Mouse (Mus musculus): ENCODE measurements around the gene Hoxd4. TPM values are rescaled to one million over a fixed set of nuclear protein-coding genes. Genes with fewer than 3 reads are reported as not detected.

Hoxd4 gene
- polyA plus RNA-seq, 1 experiment from 2014 or later = 11.2 TPM

DNA sequence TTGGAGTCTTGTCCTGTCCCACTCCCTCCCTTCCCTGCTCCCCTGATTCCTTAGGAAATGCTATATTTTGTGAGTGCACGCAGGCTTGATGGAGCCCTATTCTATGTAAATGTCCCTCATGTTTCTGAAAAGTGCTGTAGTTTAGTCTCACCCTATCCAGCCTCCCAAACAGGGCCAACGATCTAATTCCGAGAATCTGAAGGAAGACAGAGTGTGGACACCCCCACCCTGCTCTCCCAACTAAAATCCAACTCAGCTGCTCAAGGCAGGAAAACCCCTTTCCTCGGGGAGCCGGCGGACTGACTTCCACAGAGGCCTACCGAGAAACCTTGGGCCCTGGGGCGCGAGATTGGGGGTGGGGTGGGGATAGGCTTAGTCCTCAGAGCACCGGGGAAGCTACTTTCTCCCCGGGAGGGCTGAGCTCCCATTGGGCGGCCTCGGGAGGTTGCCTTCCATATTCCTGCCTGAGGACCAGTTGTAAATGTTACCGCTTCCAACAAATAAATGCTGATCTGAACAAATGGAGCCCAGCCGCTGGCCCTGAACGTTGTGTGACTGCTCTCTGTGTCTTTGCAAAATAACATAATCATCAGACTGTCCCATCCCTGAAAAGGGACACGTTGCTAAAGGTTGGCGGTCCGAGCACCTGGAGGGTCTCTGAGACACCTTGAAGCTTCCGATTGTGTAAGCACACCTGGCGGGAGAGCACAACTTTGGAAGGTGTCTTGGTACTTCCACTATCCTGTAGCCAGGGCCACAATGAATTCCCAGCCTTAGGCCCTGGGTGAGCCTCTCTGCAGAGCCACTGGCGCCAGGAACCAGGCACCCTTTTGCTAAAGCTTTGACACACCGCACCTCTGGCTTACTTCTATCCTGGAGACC is 11.8 kb upstream of the Hoxd4 start:
- no peak for ATAC-seq (ENCODE audit: insufficient read depth, low FRiP score, low TSS enrichment)
- Histone ChIP-seq H3K27ac (ENCODE audit: low read depth, low read length) (peak overlapping the region; percentile 74), H3K9ac (ENCODE audit: low read length) (peak overlapping the region; percentile 89), H3K4me1 (ENCODE audit: control insufficient read depth, insufficient read depth, low read length) (peaks cover 9% of the 10 kb centered on the region; the same call in 1 of the 2 replicates), H3K27me3 (ENCODE audit: control insufficient read depth, insufficient read depth, low read length) (peaks cover 70% of the 10 kb centered on the region), H3K4me3 (ENCODE audit: low read depth, low read length) (peak overlapping the region; percentile 63), H3K4me2 (ENCODE audit: low read depth) (peak overlapping the region; percentile 76), H3K9me3 (ENCODE audit: control insufficient read depth, low read length) (no peaks in the 10 kb centered on the region), H3K36me3 (ENCODE audit: control insufficient read depth, insufficient read depth, low read length) (no peaks in the 10 kb centered on the region)
- peak; percentile 46 for DNase-seq (ENCODE audit: low spot score)
- WGBS = 3% methylated on average over 23 of the region's 23 CpGs

DNA sequence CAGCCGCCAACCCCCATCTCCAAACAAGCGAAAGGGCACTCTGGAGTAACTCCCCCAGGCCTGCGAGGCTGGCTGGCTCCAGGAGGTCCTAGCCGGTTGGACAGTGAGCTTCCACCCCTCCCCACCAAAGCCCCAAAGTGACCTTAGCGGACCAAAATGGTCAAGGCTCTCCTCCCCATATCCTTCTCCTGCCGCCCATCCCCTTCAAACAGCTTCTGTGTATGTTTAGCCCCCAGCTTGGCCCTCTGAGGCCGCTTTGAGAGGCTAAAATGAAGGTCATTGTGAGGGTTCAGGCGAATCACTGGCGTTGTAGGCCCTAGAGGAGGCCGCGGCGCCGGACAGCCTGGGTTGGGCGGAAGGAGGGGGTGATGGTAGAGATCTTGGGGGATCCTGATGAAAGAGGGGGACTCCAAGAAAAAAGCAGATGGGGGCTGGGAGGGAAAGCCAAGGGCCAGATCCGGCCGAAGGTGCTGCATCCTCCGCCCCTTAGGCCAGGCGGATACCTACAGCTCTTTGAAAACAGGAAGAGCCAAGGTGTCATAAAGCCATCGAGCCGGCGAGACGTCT is 11.1 kb upstream of the Hoxd4 start:
- Histone ChIP-seq H3K4me1 (ENCODE audit: control insufficient read depth, insufficient read depth, low read length) (peaks cover 9% of the 10 kb centered on the region; the same call in 1 of the 2 replicates), H3K9ac (ENCODE audit: low read length) (peak overlapping the region; percentile 89), H3K4me3 (ENCODE audit: low read depth, low read length) (peak overlapping the region; percentile 63), H3K9me3 (ENCODE audit: control insufficient read depth, low read length) (no peaks in the 10 kb centered on the region), H3K36me3 (ENCODE audit: control insufficient read depth, insufficient read depth, low read length) (no peaks in the 10 kb centered on the region), H3K27ac (ENCODE audit: low read depth, low read length) (peak overlapping the region; percentile 74), H3K27me3 (ENCODE audit: control insufficient read depth, insufficient read depth, low read length) (peaks cover 63% of the 10 kb centered on the region), H3K4me2 (ENCODE audit: low read depth) (peak overlapping the region; percentile 76)
- peak; percentile 18 for DNase-seq (ENCODE audit: low spot score)
- WGBS = 2% methylated on average over 22 of the region's 22 CpGs
- no peak for ATAC-seq (ENCODE audit: insufficient read depth, low FRiP score, low TSS enrichment)

- DNase-seq (ENCODE audit: low spot score) (peak; percentile 86), ATAC-seq (ENCODE audit: insufficient read depth, low FRiP score, low TSS enrichment) (no peak)
- Histone ChIP-seq H3K4me2 (ENCODE audit: low read depth) (peak overlapping the region; percentile 85), H3K27me3 (ENCODE audit: control insufficient read depth, insufficient read depth, low read length) (peaks cover 52% of the 10 kb centered on the region), H3K4me1 (ENCODE audit: control insufficient read depth, insufficient read depth, low read length) (peaks cover 7% of the 10 kb centered on the region; the same call in 1 of the 2 replicates), H3K27ac (ENCODE audit: low read depth, low read length) (no peak overlapping the region), H3K4me3 (ENCODE audit: low read depth, low read length) (no peak overlapping the region), H3K9me3 (ENCODE audit: control insufficient read depth, low read length) (no peaks in the 10 kb centered on the region), H3K9ac (ENCODE audit: low read length) (no peak overlapping the region), H3K36me3 (ENCODE audit: control insufficient read depth, insufficient read depth, low read length) (no peaks in the 10 kb centered on the region)
- WGBS = 11% methylated on average over 17 of the region's 17 CpGs
Observed at GRCm38 (mm10) chr2:74701949-74702819, 9.5 kb upstream of the Hoxd4 start.

DNA sequence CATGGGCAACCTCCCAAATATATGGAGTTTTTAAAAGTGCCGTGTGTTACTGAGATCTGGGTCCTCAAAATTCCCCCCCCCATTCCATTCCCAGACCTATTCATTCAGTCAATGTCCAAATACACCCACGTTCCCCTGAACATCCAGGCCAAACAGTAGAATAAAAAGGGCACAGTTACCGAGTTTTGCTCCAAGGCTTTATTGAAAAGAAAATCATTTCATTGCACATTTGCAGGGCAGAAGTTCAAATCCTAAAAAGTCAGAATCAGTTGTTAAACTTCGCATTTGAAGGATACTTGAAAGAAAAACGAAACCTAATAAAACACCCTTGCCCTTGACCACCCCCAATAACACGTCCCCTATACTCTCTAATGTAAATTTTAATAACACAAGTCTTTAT is 8.9 kb upstream of the Hoxd4 start:
- no peak overlapping the region for H3K4me3 ChIP-seq (ENCODE audit: low read depth, low read length)
- ATAC-seq (ENCODE audit: insufficient read depth, low FRiP score, low TSS enrichment) (no peak), DNase-seq (ENCODE audit: low spot score) (no peak)
- peaks cover 46% of the 10 kb centered on the region for H3K27me3 ChIP-seq (ENCODE audit: control insufficient read depth, insufficient read depth, low read length)
- peak overlapping the region; percentile 85 for H3K4me2 ChIP-seq (ENCODE audit: low read depth)
- no peaks in the 10 kb centered on the region for H3K9me3 ChIP-seq (ENCODE audit: control insufficient read depth, low read length)
- no peaks in the 10 kb centered on the region for H3K36me3 ChIP-seq (ENCODE audit: control insufficient read depth, insufficient read depth, low read length)
- H3K27ac ChIP-seq (ENCODE audit: low read depth, low read length) = no peak overlapping the region
- H3K4me1 ChIP-seq (ENCODE audit: control insufficient read depth, insufficient read depth, low read length) = peaks cover 7% of the 10 kb centered on the region; the same call in 1 of the 2 replicates
- no peak overlapping the region; the same call in 1 of the 2 replicates for H3K9ac ChIP-seq (ENCODE audit: low read length)
- WGBS = 17% methylated on average over 6 of the region's 6 CpGs

DNA sequence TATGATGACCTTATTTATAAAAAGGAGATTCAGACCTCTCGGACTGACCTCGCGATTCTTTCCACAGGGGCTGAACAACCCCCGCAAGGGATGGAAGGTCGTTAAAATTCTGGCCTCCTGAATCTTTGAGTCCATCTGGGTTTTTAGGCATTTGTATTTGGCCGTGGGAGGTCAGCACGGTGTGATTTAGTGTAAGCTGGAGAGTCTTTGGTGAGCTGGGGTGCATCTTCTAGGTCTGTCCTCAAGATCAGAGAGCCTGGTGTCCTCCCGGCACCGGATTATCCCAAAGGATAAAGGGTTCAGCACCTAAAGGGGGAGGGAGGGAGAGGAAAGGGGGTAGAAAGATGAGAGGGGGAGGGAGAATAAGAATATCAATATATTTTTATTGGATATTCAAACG is 8.4 kb upstream of the Hoxd4 start:
- DNase-seq (ENCODE audit: low spot score) = peak; percentile 32

GRCm38 (mm10) chr2:74703720-74704392 is 7.9 kb upstream of the Hoxd4 start:
- H3K4me2 ChIP-seq (ENCODE audit: low read depth) = peak overlapping the region; percentile 85
- H3K9ac ChIP-seq (ENCODE audit: low read length) = peak overlapping the region; percentile 99
- H3K27me3 ChIP-seq (ENCODE audit: control insufficient read depth, insufficient read depth, low read length) = peaks cover 44% of the 10 kb centered on the region
- no peaks in the 10 kb centered on the region for H3K36me3 ChIP-seq (ENCODE audit: control insufficient read depth, insufficient read depth, low read length)
- no peaks in the 10 kb centered on the region for H3K9me3 ChIP-seq (ENCODE audit: control insufficient read depth, low read length)
- H3K27ac ChIP-seq (ENCODE audit: low read depth, low read length) = peak overlapping the region; percentile 100
- peak; percentile 8; the same call in 1 of the 2 replicates for ATAC-seq (ENCODE audit: insufficient read depth, low FRiP score, low TSS enrichment)
- WGBS = 2% methylated on average over 26 of the region's 26 CpGs
- H3K4me3 ChIP-seq (ENCODE audit: low read depth, low read length) = peak overlapping the region; percentile 83
- peak; percentile 50 for DNase-seq (ENCODE audit: low spot score)
- H3K4me1 ChIP-seq (ENCODE audit: control insufficient read depth, insufficient read depth, low read length) = peaks cover 14% of the 10 kb centered on the region

More for the DNA sequence above, 8.4 kb upstream of the Hoxd4 start:
- H3K27ac ChIP-seq (ENCODE audit: low read depth, low read length) = peak overlapping the region; percentile 100
- peak overlapping the region; percentile 85 for H3K4me2 ChIP-seq (ENCODE audit: low read depth)
- no peaks in the 10 kb centered on the region for H3K36me3 ChIP-seq (ENCODE audit: control insufficient read depth, insufficient read depth, low read length)
- 6% methylated on average over 10 of the region's 10 CpGs for WGBS
- peaks cover 9% of the 10 kb centered on the region for H3K4me1 ChIP-seq (ENCODE audit: control insufficient read depth, insufficient read depth, low read length)
- ATAC-seq (ENCODE audit: insufficient read depth, low FRiP score, low TSS enrichment) = no peak
- peak overlapping the region; percentile 83 for H3K4me3 ChIP-seq (ENCODE audit: low read depth, low read length)
- peaks cover 43% of the 10 kb centered on the region for H3K27me3 ChIP-seq (ENCODE audit: control insufficient read depth, insufficient read depth, low read length)
- H3K9me3 ChIP-seq (ENCODE audit: control insufficient read depth, low read length) = no peaks in the 10 kb centered on the region
- peak overlapping the region; percentile 99 for H3K9ac ChIP-seq (ENCODE audit: low read length)

- Histone ChIP-seq H3K9me3 (ENCODE audit: control insufficient read depth, low read length) (no peaks in the 10 kb centered on the region), H3K27ac (ENCODE audit: low read depth, low read length) (peak within 1 kb of the TSS; percentile 100), H3K4me3 (ENCODE audit: low read depth, low read length) (peak within 1 kb of the TSS; percentile 83), H3K27me3 (ENCODE audit: control insufficient read depth, insufficient read depth, low read length) (peaks cover 38% of the 10 kb centered on the region), H3K4me2 (ENCODE audit: low read depth) (peak within 1 kb of the TSS; percentile 85), H3K36me3 (ENCODE audit: control insufficient read depth, insufficient read depth, low read length) (no peaks in the 10 kb centered on the region), H3K9ac (ENCODE audit: low read length) (peak within 1 kb of the TSS; percentile 99), H3K4me1 (ENCODE audit: control insufficient read depth, insufficient read depth, low read length) (peaks cover 20% of the 10 kb centered on the region)
- ATAC-seq (ENCODE audit: insufficient read depth, low FRiP score, low TSS enrichment) (peak; percentile 42), DNase-seq (ENCODE audit: low spot score) (peak; percentile 87)
- under 1% methylated on average over 43 of the region's 52 CpGs for WGBS
Observed at GRCm38 (mm10) chr2:74704393-74704998, 7.2 kb upstream of the Hoxd4 start, which contains the start of gene Hoxd8. Hoxd8 (plus strand) TSS chr2:74704615.

All from neural tube, embryonic 11.5 days (tissue).